16 mouse cellular contexts compared by ENCODE assay signal in genomic region chr12:52834074-52834473, GRCm38 (mm10).
DNase-seq lines count a peak whose midpoint lies in the region; ATAC-seq and TF ChIP-seq lines count a peak whose summit lies in the region.
"Had no signal": no experiment of that assay in that cellular context is flagged by ENCODE, and none has a peak within 500 bp of the region (broad histone marks: within the 10 kb centered on the region; RNA-seq: fewer than 3 reads in every experiment).

No protein-coding gene starts in this region.

- 13% methylated on average over 10 of the region's 10 CpGs for WGBS in forebrain, embryonic 13.5 days
- 18% methylated on average over 10 of the region's 10 CpGs for WGBS in midbrain, embryonic 12.5 days

- H3K27me3 ChIP-seq in MEL (ENCODE audit: control insufficient read depth in 1 of 2, insufficient read depth in 2 of 2, low read length in 2 of 2), result no peaks in the 10 kb centered on the region; a peak in 1 of 4 replicates
- no peaks in the 10 kb centered on the region for H3K27me3 ChIP-seq in forebrain, embryonic 13.5 days
- H3K27me3 ChIP-seq in midbrain, embryonic 12.5 days, result no peaks in the 10 kb centered on the region
- H3K27me3 ChIP-seq: embryonic facial prominence, embryonic 15.5 days had no signal

- no peak for TF ChIP-seq POLR2A in MEL (IDR thresholded peaks at IDR 0.05; ENCODE audit: control insufficient read depth in 1 of 2, insufficient read depth in 1 of 2, low read depth in 1 of 2, low read length in 2 of 2, poor library complexity in 1 of 2)

- H3K27ac ChIP-seq in gastrocnemius, adult 2 months, result 0 out of 2 replicates have a peak overlapping the region, but pooled peaks have one; percentile 72
- H3K27ac ChIP-seq in MEL (ENCODE audit: control insufficient read depth, low read depth, low read length), result no peak overlapping the region
- 0 out of 2 replicates have a peak overlapping the region, but pooled peaks have one; percentile 85 for H3K27ac ChIP-seq in forebrain, embryonic 13.5 days
- peak overlapping the region; percentile 82 for H3K27ac ChIP-seq in midbrain, embryonic 12.5 days (replicated peaks)

- no peak for DNase-seq in gastrocnemius, adult 2 months
- no peak for DNase-seq in gastrocnemius, postnatal 14 days
- DNase-seq in MEL (ENCODE audit: low read depth, low spot score) (peak; percentile 10), liver (no peak)
- DNase-seq in right cerebral cortex, adult 18-20 months, result no peak
- DNase-seq in ovary, postnatal 36 days (ENCODE audit: low spot score), result no peak
- DNase-seq: cerebellum, adult 9-11 months; heart, postnatal 36 days; kidney, adult 2 months; thymus, postnatal 25 days had no signal

- TF ChIP-seq EP300 in MEL (IDR thresholded peaks at IDR 0.05; ENCODE audit: low read depth in 1 of 2, low read length in 2 of 2), result no peak

- no peak for TF ChIP-seq CTCF in gastrocnemius, adult 2 months (IDR thresholded peaks at IDR 0.05)
- no peak for TF ChIP-seq CTCF in MEL (IDR thresholded peaks at IDR 0.05 in 2 of 3, conservative IDR thresholded peaks at IDR 0.05 in 1 of 3; ENCODE audit: control insufficient read depth in 1 of 3, insufficient read depth in 1 of 3, low read depth in 2 of 3, low read length in 3 of 3, poor library complexity in 1 of 3, severe bottlenecking in 1 of 3)

- no peaks in the 10 kb centered on the region for H3K79me2 ChIP-seq in MEL (ENCODE audit: control insufficient read depth, insufficient read depth, low read length, poor library complexity)

- intact Hi-C loops in gastrocnemius, adult 2 months (cut with DNase I), result no loop called here
- intact Hi-C loops in gastrocnemius, postnatal 14 days (cut with DNase I; ENCODE audit: low total_unique reads), result loop anchor here (5.0 to 10.0 kb wide), 2 partner anchors 61 to 332 kb away; partner anchors contain the start of gene Arhgap5

- no peak for TF ChIP-seq RAD21 in MEL (IDR thresholded peaks at IDR 0.05; ENCODE audit: low read depth, low read length)

- H3K4me3 ChIP-seq in gastrocnemius, adult 2 months, result no peak overlapping the region
- no peak overlapping the region for H3K4me3 ChIP-seq in MEL (ENCODE audit: control insufficient read depth in 1 of 2, insufficient read depth in 1 of 2, low read depth in 2 of 2, low read length in 2 of 2)
- H3K4me3 ChIP-seq in forebrain, embryonic 13.5 days, result no peak overlapping the region
- no peak overlapping the region for H3K4me3 ChIP-seq in midbrain, embryonic 12.5 days
- H3K4me3 ChIP-seq: embryonic facial prominence, embryonic 15.5 days had no signal

- no peak overlapping the region for H3K9ac ChIP-seq in MEL (ENCODE audit: control insufficient read depth, low read depth, low read length, poor library complexity, severe bottlenecking)
- no peak overlapping the region for H3K9ac ChIP-seq in forebrain, embryonic 13.5 days
- H3K9ac ChIP-seq in midbrain, embryonic 12.5 days (replicated peaks), result no peak overlapping the region
- H3K9ac ChIP-seq: embryonic facial prominence, embryonic 15.5 days had no signal

- ATAC-seq in forebrain, embryonic 13.5 days, result no peak
- no peak for ATAC-seq in midbrain, embryonic 12.5 days (ENCODE audit: low FRiP score, low read depth)
- ATAC-seq: activated CD4-positive, CD25-positive, alpha-beta regulatory T cell, adult 4 months; lung, postnatal 0 days had no signal

- H3K36me3 ChIP-seq in MEL (ENCODE audit: control insufficient read depth in 1 of 2, insufficient read depth in 2 of 2, low read length in 2 of 2), result no peaks in the 10 kb centered on the region
- H3K36me3 ChIP-seq in forebrain, embryonic 13.5 days (ENCODE audit: poor library complexity, severe bottlenecking), result no peaks in the 10 kb centered on the region; the same call in 1 of the 2 replicates
- H3K36me3 ChIP-seq in midbrain, embryonic 12.5 days, result no peaks in the 10 kb centered on the region
- H3K36me3 ChIP-seq: embryonic facial prominence, embryonic 15.5 days had no signal

- peaks cover 0 to 2% of the 10 kb centered on the region in 2 experiments; a peak in 1 of 4 replicates for H3K4me1 ChIP-seq in MEL (ENCODE audit: control insufficient read depth in 1 of 2, insufficient read depth in 2 of 2, low read length in 2 of 2)
- H3K4me1 ChIP-seq in forebrain, embryonic 13.5 days, result peaks cover 46% of the 10 kb centered on the region
- H3K4me1 ChIP-seq in midbrain, embryonic 12.5 days, result peaks cover 40% of the 10 kb centered on the region

- no peaks in the 10 kb centered on the region for H3K9me3 ChIP-seq in MEL (replicated peaks; ENCODE audit: insufficient read depth, low read length)
- no peaks in the 10 kb centered on the region for H3K9me3 ChIP-seq in forebrain, embryonic 13.5 days (replicated peaks)
- H3K9me3 ChIP-seq in midbrain, embryonic 12.5 days, result no peaks in the 10 kb centered on the region
- H3K9me3 ChIP-seq: embryonic facial prominence, embryonic 15.5 days had no signal

- H3K4me2 ChIP-seq in forebrain, embryonic 13.5 days, result no peak overlapping the region
- H3K4me2 ChIP-seq in midbrain, embryonic 12.5 days (replicated peaks), result no peak overlapping the region
- H3K4me2 ChIP-seq: embryonic facial prominence, embryonic 15.5 days; liver, embryonic 11.5 days had no signal

TF ChIP-seq in MEL, 35 proteins besides CTCF, POLR2A, EP300 and RAD21:
- TF ChIP-seq ELF1 (IDR thresholded peaks at IDR 0.05; ENCODE audit: low read depth, low read length), result no peak
- TF ChIP-seq MAFK (IDR thresholded peaks at IDR 0.05; ENCODE audit: borderline replicate concordance, low read depth, low read length), result no peak
- no peak for TF ChIP-seq USF2 (IDR thresholded peaks at IDR 0.05; ENCODE audit: borderline replicate concordance in 1 of 2, insufficient read depth in 1 of 2, low read depth in 1 of 2, low read length in 2 of 2)
- TF ChIP-seq E2F4 (IDR thresholded peaks at IDR 0.05; ENCODE audit: borderline replicate concordance, low read depth, low read length), result no peak
- no peak for TF ChIP-seq GABPA (IDR thresholded peaks at IDR 0.05; ENCODE audit: low read depth, low read length)
- TF ChIP-seq HCFC1 (IDR thresholded peaks at IDR 0.05; ENCODE audit: low read depth, low read length), result no peak
- TF ChIP-seq NELFE (IDR thresholded peaks at IDR 0.05; ENCODE audit: low read depth, low read length), result no peak
- TF ChIP-seq TCF12 (IDR thresholded peaks at IDR 0.05; ENCODE audit: low read depth, low read length), result no peak
- no peak for TF ChIP-seq TAL1 (IDR thresholded peaks at IDR 0.05; ENCODE audit: low read length)
- TF ChIP-seq USF1 (IDR thresholded peaks at IDR 0.05; ENCODE audit: low read depth, low read length), result no peak
- TF ChIP-seq MXI1 (IDR thresholded peaks at IDR 0.05; ENCODE audit: low read depth, low read length), result no peak
- TF ChIP-seq POLR2AphosphoS2 (IDR thresholded peaks at IDR 0.05; ENCODE audit: low read length), result no peak
TF ChIP-seq in MEL: peak in this region for 0.
